Mouse (Mus musculus): ENCODE measurements around the gene Aox4. TPM values are rescaled to one million over a fixed set of nuclear protein-coding genes. Genes with fewer than 3 reads are reported as not detected.

Gene Aox4
- polyA plus RNA-seq, 1 experiment from 2014 or later: 0.04 TPM

DNA sequence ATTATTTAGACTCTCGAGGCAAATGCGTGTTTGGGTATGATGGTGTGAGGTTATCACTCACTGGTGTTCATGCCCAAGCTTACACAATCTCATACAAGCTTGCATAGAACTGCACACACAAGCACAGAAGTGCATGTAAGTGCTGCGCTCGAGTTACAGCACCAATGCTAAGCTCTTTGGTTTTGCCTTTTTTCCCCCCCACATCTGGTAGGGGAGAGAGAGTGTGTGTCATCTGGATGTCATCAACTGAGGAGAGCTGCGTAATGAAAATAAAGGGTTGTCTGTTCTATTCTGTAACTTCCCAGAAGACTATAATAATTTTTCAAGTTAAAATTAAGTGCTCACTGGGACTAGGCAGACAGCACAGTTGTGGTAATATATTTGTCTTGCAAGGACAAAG is 3.6 kb downstream of the Aox4 start:
- Histone ChIP-seq H3K9ac (ENCODE audit: low read length) (no peak overlapping the region), H3K9me3 (ENCODE audit: control insufficient read depth, low read length) (no peaks in the 10 kb centered on the region; the same call in 1 of the 2 replicates), H3K27ac (ENCODE audit: low read depth, low read length) (no peak overlapping the region), H3K36me3 (ENCODE audit: control insufficient read depth, insufficient read depth, low read length) (no peaks in the 10 kb centered on the region), H3K4me3 (ENCODE audit: low read depth, low read length) (no peak overlapping the region), H3K4me2 (ENCODE audit: low read depth) (no peak overlapping the region), H3K4me1 (ENCODE audit: control insufficient read depth, insufficient read depth, low read length) (no peaks in the 10 kb centered on the region), H3K27me3 (ENCODE audit: control insufficient read depth, insufficient read depth, low read length) (no peaks in the 10 kb centered on the region)
- no peak for ATAC-seq (ENCODE audit: insufficient read depth, low FRiP score, low TSS enrichment)
- WGBS: 72% methylated on average over 5 of the region's 5 CpGs
- no peak for DNase-seq (ENCODE audit: low spot score)

DNA sequence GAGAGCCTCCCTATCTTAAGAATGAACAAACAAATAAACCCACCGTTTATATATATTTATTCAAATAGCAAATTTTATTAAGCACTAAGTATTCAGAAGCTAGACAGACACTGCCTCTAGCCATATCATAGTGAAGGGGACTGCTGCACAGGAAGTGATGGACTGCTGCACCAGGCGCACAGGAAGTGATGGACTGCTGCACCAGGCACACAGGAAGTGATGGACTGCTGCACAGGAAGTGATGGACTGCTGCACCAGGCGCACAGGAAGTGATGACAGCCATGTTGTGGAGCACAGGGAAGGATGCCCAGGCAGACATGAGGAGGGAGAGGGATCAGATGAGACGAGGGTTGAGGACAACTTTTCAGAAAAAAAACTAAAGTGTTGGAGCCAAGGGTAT is 5.2 kb downstream of the Aox4 start:
- no peak for DNase-seq (ENCODE audit: low spot score)
- no peaks in the 10 kb centered on the region for H3K27me3 ChIP-seq (ENCODE audit: control insufficient read depth, insufficient read depth, low read length)
- no peaks in the 10 kb centered on the region; the same call in 1 of the 2 replicates for H3K9me3 ChIP-seq (ENCODE audit: control insufficient read depth, low read length)
- H3K9ac ChIP-seq (ENCODE audit: low read length): no peak overlapping the region
- no peak overlapping the region for H3K27ac ChIP-seq (ENCODE audit: low read depth, low read length)
- no peak for ATAC-seq (ENCODE audit: insufficient read depth, low FRiP score, low TSS enrichment)
- H3K36me3 ChIP-seq (ENCODE audit: control insufficient read depth, insufficient read depth, low read length): no peaks in the 10 kb centered on the region
- H3K4me3 ChIP-seq (ENCODE audit: low read depth, low read length): no peak overlapping the region
- H3K4me1 ChIP-seq (ENCODE audit: control insufficient read depth, insufficient read depth, low read length): no peaks in the 10 kb centered on the region
- no peak overlapping the region for H3K4me2 ChIP-seq (ENCODE audit: low read depth)
- 91% methylated on average over 4 of the region's 4 CpGs for WGBS

DNA sequence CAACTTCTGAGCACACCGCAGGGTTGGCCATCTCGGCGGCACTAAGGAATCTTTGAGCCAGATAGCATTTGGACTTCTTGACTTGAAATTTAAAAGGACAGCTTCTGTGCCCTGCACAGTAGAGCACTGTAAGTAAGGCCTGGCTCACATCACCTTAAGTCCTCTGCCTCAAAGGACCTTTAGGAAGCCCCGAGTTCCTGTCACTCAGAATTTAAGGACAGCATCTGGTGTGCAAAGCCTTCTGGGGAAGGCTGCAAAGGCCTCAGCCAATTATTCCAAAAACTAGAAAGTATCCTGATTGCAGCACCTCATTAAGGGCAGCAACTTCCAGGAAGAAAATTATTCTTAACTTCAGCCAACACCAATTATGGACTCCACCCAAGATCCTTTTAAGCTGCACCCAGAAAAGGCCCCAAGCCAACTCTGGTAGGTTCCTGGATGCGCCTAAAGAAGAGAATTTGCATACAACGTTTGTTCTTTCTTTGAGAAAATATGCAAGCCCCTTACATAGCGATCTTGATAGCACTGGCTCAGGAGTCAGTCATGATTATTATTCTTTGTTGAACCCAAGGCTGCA is 5.8 kb downstream of the Aox4 start:
- Histone ChIP-seq H3K4me2 (ENCODE audit: low read depth) (no peak overlapping the region), H3K4me3 (ENCODE audit: low read depth, low read length) (no peak overlapping the region), H3K36me3 (ENCODE audit: control insufficient read depth, insufficient read depth, low read length) (no peaks in the 10 kb centered on the region), H3K27me3 (ENCODE audit: control insufficient read depth, insufficient read depth, low read length) (no peaks in the 10 kb centered on the region), H3K4me1 (ENCODE audit: control insufficient read depth, insufficient read depth, low read length) (no peaks in the 10 kb centered on the region), H3K27ac (ENCODE audit: low read depth, low read length) (no peak overlapping the region), H3K9me3 (ENCODE audit: control insufficient read depth, low read length) (no peaks in the 10 kb centered on the region; the same call in 1 of the 2 replicates), H3K9ac (ENCODE audit: low read length) (no peak overlapping the region)
- DNase-seq (ENCODE audit: low spot score): no peak
- ATAC-seq (ENCODE audit: insufficient read depth, low FRiP score, low TSS enrichment): no peak
- WGBS: 90% methylated on average over 7 of the region's 7 CpGs

DNA sequence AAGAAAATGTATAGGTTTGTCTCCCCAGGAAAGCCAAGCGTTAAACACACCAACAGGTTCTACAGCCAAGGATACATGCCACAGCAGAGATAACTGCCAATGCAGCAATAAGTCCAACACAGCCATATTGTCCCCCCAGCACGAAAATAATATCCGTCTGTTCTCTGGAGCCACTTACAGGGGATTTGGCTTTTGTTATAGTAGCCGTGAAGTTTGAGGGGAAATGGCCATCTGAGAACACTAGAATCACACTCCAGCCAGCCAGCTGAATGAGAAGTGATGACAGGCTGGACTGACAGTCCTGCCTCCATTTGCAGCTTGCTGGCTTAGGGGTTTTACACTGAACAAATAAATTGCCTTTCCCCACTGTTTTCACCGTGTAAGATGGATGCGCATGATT is 10.9 kb downstream of the Aox4 start:
- H3K9me3 ChIP-seq (ENCODE audit: control insufficient read depth, low read length): no peaks in the 10 kb centered on the region
- H3K4me2 ChIP-seq (ENCODE audit: low read depth): no peak overlapping the region
- DNase-seq (ENCODE audit: low spot score) (no peak), ATAC-seq (ENCODE audit: insufficient read depth, low FRiP score, low TSS enrichment) (no peak)
- no peaks in the 10 kb centered on the region for H3K27me3 ChIP-seq (ENCODE audit: control insufficient read depth, insufficient read depth, low read length)
- WGBS: 77% methylated on average over 6 of the region's 6 CpGs
- no peak overlapping the region for H3K27ac ChIP-seq (ENCODE audit: low read depth, low read length)
- H3K9ac ChIP-seq (ENCODE audit: low read length): no peak overlapping the region
- H3K4me3 ChIP-seq (ENCODE audit: low read depth, low read length): no peak overlapping the region
- H3K36me3 ChIP-seq (ENCODE audit: control insufficient read depth, insufficient read depth, low read length): no peaks in the 10 kb centered on the region
- no peaks in the 10 kb centered on the region for H3K4me1 ChIP-seq (ENCODE audit: control insufficient read depth, insufficient read depth, low read length)

DNA sequence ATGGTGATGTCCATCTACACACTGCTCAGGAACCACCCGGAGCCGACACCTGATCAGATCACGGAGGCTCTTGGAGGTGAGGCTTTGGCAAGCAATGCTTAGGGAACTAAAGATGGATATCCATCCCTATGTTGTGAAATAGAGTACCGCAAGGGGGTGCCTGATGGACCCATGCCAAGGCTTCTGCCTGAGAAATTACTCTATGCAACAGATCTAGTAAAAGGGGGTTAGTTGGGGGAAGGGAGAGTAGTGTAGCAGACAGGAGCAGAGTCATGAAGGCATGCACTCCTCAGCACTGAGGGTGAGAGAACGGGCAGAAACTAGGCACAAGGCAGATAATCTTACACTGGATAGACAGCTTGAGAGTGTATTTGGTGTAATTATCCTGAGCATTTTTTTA is 11.7 kb downstream of the Aox4 start:
- Histone ChIP-seq H3K4me3 (ENCODE audit: low read depth, low read length) (no peak overlapping the region), H3K27me3 (ENCODE audit: control insufficient read depth, insufficient read depth, low read length) (no peaks in the 10 kb centered on the region), H3K9ac (ENCODE audit: low read length) (no peak overlapping the region), H3K36me3 (ENCODE audit: control insufficient read depth, insufficient read depth, low read length) (no peaks in the 10 kb centered on the region), H3K4me1 (ENCODE audit: control insufficient read depth, insufficient read depth, low read length) (no peaks in the 10 kb centered on the region), H3K27ac (ENCODE audit: low read depth, low read length) (no peak overlapping the region), H3K9me3 (ENCODE audit: control insufficient read depth, low read length) (no peaks in the 10 kb centered on the region), H3K4me2 (ENCODE audit: low read depth) (no peak overlapping the region)
- ATAC-seq (ENCODE audit: insufficient read depth, low FRiP score, low TSS enrichment) (no peak), DNase-seq (ENCODE audit: low spot score) (no peak)
- 93% methylated on average over 5 of the region's 5 CpGs for WGBS

DNA sequence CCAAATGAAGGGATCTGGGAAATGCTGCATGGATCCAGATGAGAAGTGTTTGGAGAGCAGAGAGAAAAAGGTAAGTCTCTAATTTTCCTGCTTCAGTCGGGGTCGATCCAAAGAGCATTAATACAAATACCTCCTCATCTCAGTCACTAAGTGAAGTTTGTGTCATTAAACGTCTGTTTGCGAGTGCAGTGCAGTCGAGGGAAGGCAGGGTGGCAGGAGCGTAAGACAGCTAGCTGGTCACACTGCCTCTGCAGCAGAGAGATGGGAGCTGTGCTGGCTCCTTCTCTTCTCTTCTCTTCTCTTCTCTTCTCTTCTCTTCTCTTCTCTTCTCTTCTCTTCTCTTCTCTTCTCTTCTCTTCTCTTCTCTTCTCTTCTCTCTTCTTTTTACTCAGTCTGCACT is 17.9 kb downstream of the Aox4 start:
- no peaks in the 10 kb centered on the region for H3K4me1 ChIP-seq (ENCODE audit: control insufficient read depth, insufficient read depth, low read length)
- no peaks in the 10 kb centered on the region for H3K36me3 ChIP-seq (ENCODE audit: control insufficient read depth, insufficient read depth, low read length)
- DNase-seq (ENCODE audit: low spot score) (no peak), ATAC-seq (ENCODE audit: insufficient read depth, low FRiP score, low TSS enrichment) (no peak)
- no peaks in the 10 kb centered on the region for H3K27me3 ChIP-seq (ENCODE audit: control insufficient read depth, insufficient read depth, low read length)
- H3K4me2 ChIP-seq (ENCODE audit: low read depth): no peak overlapping the region
- no peak overlapping the region for H3K9ac ChIP-seq (ENCODE audit: low read length)
- no peak overlapping the region for H3K27ac ChIP-seq (ENCODE audit: low read depth, low read length)
- H3K4me3 ChIP-seq (ENCODE audit: low read depth, low read length): no peak overlapping the region
- no peaks in the 10 kb centered on the region for H3K9me3 ChIP-seq (ENCODE audit: control insufficient read depth, low read length)
- WGBS: 80% methylated on average over 6 of the region's 6 CpGs

DNA sequence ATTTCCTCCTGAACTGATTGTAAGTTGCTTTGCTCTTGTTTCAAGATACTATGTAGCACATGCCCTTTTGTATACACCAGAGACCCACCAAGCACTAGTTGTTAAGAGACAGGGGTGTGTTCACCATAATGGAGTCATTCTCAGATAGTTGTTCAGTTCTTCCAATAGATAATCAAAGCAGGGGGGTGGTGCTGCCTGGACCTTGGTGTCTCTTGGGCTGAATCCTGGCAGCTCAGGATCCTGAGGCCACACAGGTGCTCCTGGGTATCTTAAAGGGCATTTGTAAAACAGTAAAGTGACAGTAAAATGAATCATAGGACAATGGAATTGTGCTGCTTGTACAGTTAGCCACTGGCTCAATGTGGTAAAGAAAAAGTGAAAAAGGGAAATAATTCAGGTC is 18.7 kb downstream of the Aox4 start:
- H3K9ac ChIP-seq (ENCODE audit: low read length): no peak overlapping the region
- DNase-seq (ENCODE audit: low spot score): no peak
- ATAC-seq (ENCODE audit: insufficient read depth, low FRiP score, low TSS enrichment): no peak

DNA sequence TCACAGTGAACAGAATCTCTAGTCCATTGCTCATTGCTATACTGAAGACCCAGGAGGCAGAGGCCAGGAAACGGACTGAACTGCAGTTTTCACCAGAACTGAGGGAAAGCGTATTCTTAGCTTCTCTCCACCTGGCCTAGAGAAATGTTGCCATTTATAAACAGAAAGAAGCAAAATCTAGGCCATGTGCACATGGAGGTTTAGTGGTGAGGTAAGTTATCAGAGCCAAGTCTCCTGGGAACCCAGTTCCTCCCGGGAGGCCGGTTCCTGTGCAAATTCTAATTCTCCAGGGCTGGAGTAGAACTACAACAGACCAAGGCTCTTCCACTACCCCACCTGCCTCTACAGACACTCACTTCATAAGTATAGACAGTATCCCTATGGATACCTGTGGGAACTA is 19.6 kb downstream of the Aox4 start:
- Histone ChIP-seq H3K4me3 (ENCODE audit: low read depth, low read length) (no peak overlapping the region), H3K36me3 (ENCODE audit: control insufficient read depth, insufficient read depth, low read length) (no peaks in the 10 kb centered on the region), H3K4me1 (ENCODE audit: control insufficient read depth, insufficient read depth, low read length) (no peaks in the 10 kb centered on the region), H3K27me3 (ENCODE audit: control insufficient read depth, insufficient read depth, low read length) (no peaks in the 10 kb centered on the region), H3K9ac (ENCODE audit: low read length) (no peak overlapping the region), H3K27ac (ENCODE audit: low read depth, low read length) (no peak overlapping the region), H3K4me2 (ENCODE audit: low read depth) (no peak overlapping the region), H3K9me3 (ENCODE audit: control insufficient read depth, low read length) (no peaks in the 10 kb centered on the region)
- DNase-seq (ENCODE audit: low spot score) (no peak), ATAC-seq (ENCODE audit: insufficient read depth, low FRiP score, low TSS enrichment) (no peak)
- WGBS: 88% methylated on average over 4 of the region's 4 CpGs

More for the DNA sequence above, 18.7 kb downstream of the Aox4 start:
- Histone ChIP-seq H3K36me3 (ENCODE audit: control insufficient read depth, insufficient read depth, low read length) (no peaks in the 10 kb centered on the region), H3K4me3 (ENCODE audit: low read depth, low read length) (no peak overlapping the region), H3K27ac (ENCODE audit: low read depth, low read length) (no peak overlapping the region), H3K27me3 (ENCODE audit: control insufficient read depth, insufficient read depth, low read length) (no peaks in the 10 kb centered on the region), H3K9me3 (ENCODE audit: control insufficient read depth, low read length) (no peaks in the 10 kb centered on the region), H3K4me1 (ENCODE audit: control insufficient read depth, insufficient read depth, low read length) (no peaks in the 10 kb centered on the region), H3K4me2 (ENCODE audit: low read depth) (no peak overlapping the region)

DNA sequence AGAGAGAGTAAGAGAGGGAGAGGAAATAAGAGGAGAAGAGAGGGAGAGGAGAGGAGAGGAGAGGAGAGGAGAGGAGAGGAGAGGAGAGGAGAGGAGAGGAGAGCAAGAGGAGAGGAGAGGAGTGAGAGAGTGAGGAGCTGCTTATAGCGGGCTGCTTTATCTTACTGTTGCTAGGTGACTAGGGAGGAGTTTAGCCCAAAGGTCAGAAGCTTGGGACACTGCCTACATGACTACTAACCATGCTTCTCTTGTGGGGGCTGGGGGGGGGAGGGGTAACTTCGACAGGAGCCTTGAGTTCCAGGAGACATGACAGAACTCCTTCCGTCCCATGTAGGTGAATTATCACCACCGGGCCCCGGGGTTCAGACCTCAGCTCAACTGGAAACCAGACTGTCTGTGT is 20.3 kb downstream of the Aox4 start:
- Histone ChIP-seq H3K36me3 (ENCODE audit: control insufficient read depth, insufficient read depth, low read length) (no peaks in the 10 kb centered on the region), H3K4me1 (ENCODE audit: control insufficient read depth, insufficient read depth, low read length) (no peaks in the 10 kb centered on the region), H3K4me3 (ENCODE audit: low read depth, low read length) (no peak overlapping the region), H3K9me3 (ENCODE audit: control insufficient read depth, low read length) (no peaks in the 10 kb centered on the region), H3K27me3 (ENCODE audit: control insufficient read depth, insufficient read depth, low read length) (no peaks in the 10 kb centered on the region), H3K9ac (ENCODE audit: low read length) (no peak overlapping the region), H3K4me2 (ENCODE audit: low read depth) (no peak overlapping the region), H3K27ac (ENCODE audit: low read depth, low read length) (no peak overlapping the region)
- DNase-seq (ENCODE audit: low spot score) (no peak), ATAC-seq (ENCODE audit: insufficient read depth, low FRiP score, low TSS enrichment) (no peak)
- 61% methylated on average over 5 of the region's 5 CpGs for WGBS

Data from neural tube, embryonic 11.5 days (tissue).